Mouse (Mus musculus) myocyte (in vitro differentiated cells): ENCODE data around the gene Tesmin. TPM values are rescaled to one million over a fixed set of nuclear protein-coding genes. Genes with fewer than 3 reads are reported as not detected.

Experiments used
- H3K27me3 ChIP-seq: one replicate; pipeline ENCODE4 v1.6.1; 2011; ENCODE audit not compliant: control insufficient read depth, insufficient read depth, insufficient read length
- H3K36me3 ChIP-seq: one replicate; pipeline ENCODE4 v1.6.1; 2011; ENCODE audit not compliant: control insufficient read depth, insufficient read depth
- H3K4me2 ChIP-seq: one replicate; pipeline ENCODE4 v1.6.1; 2011; ENCODE audit warnings: low read depth, control low read depth
- H3K4me3 ChIP-seq: one replicate; pipeline ENCODE4 v1.5.1; 2011; ENCODE audit warnings: mild to moderate bottlenecking, control low read depth, moderate library complexity
- H3K79me2 ChIP-seq: one replicate; pipeline ENCODE4 v1.6.1; 2011; ENCODE audit not compliant: control insufficient read depth, insufficient read depth
- H3ac ChIP-seq: one replicate; pipeline ENCODE4 v1.6.1; 2011; ENCODE audit not compliant: control insufficient read depth, insufficient read length
- CEBPB ChIP-seq: IDR thresholded peaks from 2 replicates; pipeline ENCODE4 v1.6.1; 2011; ENCODE audit warnings: mild to moderate bottlenecking, moderate library complexity; ENCODE audit not compliant: poor library complexity, insufficient read depth, severe bottlenecking
- E2F4 ChIP-seq: IDR thresholded peaks from one replicate; pipeline ENCODE4 v1.6.1; 2011; ENCODE audit warnings: mild to moderate bottlenecking, control low read depth, moderate library complexity; ENCODE audit not compliant: insufficient read depth
- MAX ChIP-seq: IDR thresholded peaks from one replicate; pipeline ENCODE4 v1.6.1; 2011; ENCODE audit warnings: low read depth, mild to moderate bottlenecking, control low read depth
- MYOD1 ChIP-seq, 3 experiments: IDR thresholded peaks; one replicate each; pipeline ENCODE4 v1.6.1; 2011; ENCODE audit warnings: control low read depth in 2 of 3, low read depth in 2 of 3, mild to moderate bottlenecking in 2 of 3, moderate library complexity in 1 of 3; ENCODE audit not compliant: insufficient read length in 2 of 3, control insufficient read depth in 1 of 3
- MYOG ChIP-seq, 3 experiments: IDR thresholded peaks; one replicate each; pipeline ENCODE4 v1.6.1; 2011; ENCODE audit warnings: control low read depth in 2 of 3, low read depth in 2 of 3, mild to moderate bottlenecking in 2 of 3; ENCODE audit not compliant: insufficient read length in 2 of 3, control insufficient read depth in 1 of 3, insufficient read depth in 1 of 3
- POLR2A ChIP-seq: IDR thresholded peaks from one replicate; pipeline ENCODE4 v1.6.1; 2011; ENCODE audit warnings: low read depth, mild to moderate bottlenecking, control low read depth, moderate library complexity; ENCODE audit not compliant: insufficient read length
- POLR2AphosphoS2 ChIP-seq: IDR thresholded peaks from one replicate; pipeline ENCODE4 v1.6.1; 2011; ENCODE audit warnings: low read depth, control low read depth; ENCODE audit not compliant: insufficient read length
- REST ChIP-seq: IDR thresholded peaks from one replicate; pipeline ENCODE4 v1.6.1; 2011; ENCODE audit warnings: mild to moderate bottlenecking, control low read depth, moderate library complexity; ENCODE audit not compliant: insufficient read depth, insufficient read length
- SRF ChIP-seq: IDR thresholded peaks from one replicate; pipeline ENCODE4 v1.6.1; 2011; ENCODE audit warnings: low read depth; ENCODE audit not compliant: control insufficient read depth, insufficient read length
- TCF12 ChIP-seq: IDR thresholded peaks from one replicate; pipeline ENCODE4 v1.6.1; 2011; ENCODE audit warnings: mild to moderate bottlenecking, control low read depth; ENCODE audit not compliant: poor library complexity, insufficient read depth, severe bottlenecking
- TCF3 ChIP-seq: IDR thresholded peaks from one replicate; pipeline ENCODE4 v1.6.1; 2011; ENCODE audit warnings: low read depth, control low read depth; ENCODE audit not compliant: insufficient read length
- USF1 ChIP-seq: IDR thresholded peaks from one replicate; pipeline ENCODE4 v1.6.1; 2011; ENCODE audit warnings: low read depth, mild to moderate bottlenecking, control low read depth, moderate library complexity
- polyA plus RNA-seq: library from polyadenylated mRNA; unstranded; fragments of >200 nt; fragmentation: generic; extraction: Trizol; gene quantifications from one replicate; pipeline ENCODE4 v1.2.1, GENCODE M21; 2012; ENCODE audit warnings: missing spikeins

The Tesmin gene
- polyA plus RNA-seq, 1 experiment, result 0.19 TPM

DNA sequence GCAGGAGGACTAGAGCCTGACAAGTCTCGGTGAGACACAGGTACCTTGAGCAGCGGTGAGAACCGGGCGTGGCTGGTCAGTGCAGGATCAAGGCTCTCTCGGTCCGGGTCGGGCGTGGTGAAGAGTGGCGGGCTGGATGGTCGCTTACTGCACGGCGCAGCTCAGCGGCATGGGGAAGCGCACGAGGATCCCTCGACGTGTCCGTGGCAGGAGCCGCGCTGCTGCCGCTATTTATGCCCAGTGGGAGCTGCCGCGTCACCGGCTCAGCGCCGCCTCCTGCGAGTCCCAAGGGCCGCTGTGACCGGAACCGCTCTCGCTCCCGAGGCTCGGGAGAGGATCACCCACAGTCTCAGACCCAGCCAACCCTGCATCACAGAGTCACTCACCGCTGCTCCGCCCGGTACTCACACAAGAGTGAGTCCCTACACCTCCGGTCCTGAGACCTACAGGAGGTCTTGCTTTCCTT lies 25.6 kb downstream of the Tesmin start, which contains the start of gene Gal:
Gene Gal, minus strand, starts transcription at position 277 of the 466 bp plus-strand sequence.
- Histone ChIP-seq H3K27me3 (no peaks in the 10 kb centered on the region), H3K4me3 (no peak within 1 kb of the TSS)

DNA sequence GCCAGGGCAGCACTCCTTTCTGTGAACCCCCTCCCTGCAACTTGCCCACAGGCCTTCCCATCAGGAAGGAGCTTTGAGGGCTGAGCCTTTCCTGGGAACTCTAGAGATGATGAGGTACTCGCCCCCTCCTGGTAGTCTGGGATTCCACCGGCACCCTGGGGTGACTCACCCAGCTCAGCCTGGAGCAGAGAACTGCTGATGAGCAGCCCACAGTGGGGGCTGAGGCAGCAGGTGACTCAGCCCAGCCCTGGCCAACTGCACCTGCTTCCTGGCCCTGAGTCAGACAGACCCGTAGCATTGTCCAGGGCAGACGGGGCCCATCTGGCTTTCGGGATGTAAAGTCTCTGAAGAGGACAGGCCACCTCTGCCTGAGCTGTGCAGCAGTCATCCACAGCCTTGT lies 30.6 kb downstream of the Tesmin start:
- no peak for TF ChIP-seq USF1
- peak in 2 of 3 experiments; percentile 82 to 92 for TF ChIP-seq MYOG (IDR thresholded peaks at IDR 0.05; ENCODE audit: control insufficient read depth in 1 of 3, insufficient read depth in 1 of 3, insufficient read length in 2 of 3, low read depth in 2 of 3)
- TF ChIP-seq TCF3, result peak; percentile 68
- peak in 2 of 3 experiments; percentile 92 to 96 for TF ChIP-seq MYOD1 (IDR thresholded peaks at IDR 0.05; ENCODE audit: control insufficient read depth in 1 of 3, insufficient read length in 2 of 3, low read depth in 2 of 3)
- TF ChIP-seq TCF12, result no peak
- H3K4me3 ChIP-seq, result no peak overlapping the region
- H3K27me3 ChIP-seq, result no peaks in the 10 kb centered on the region
- H3K36me3 ChIP-seq, result no peaks in the 10 kb centered on the region
- no peak overlapping the region for H3ac ChIP-seq
- no peaks in the 10 kb centered on the region for H3K79me2 ChIP-seq
- no peak overlapping the region for H3K4me2 ChIP-seq

More for the DNA sequence above, 25.6 kb downstream of the Tesmin start, which contains the start of gene Gal:
- Histone ChIP-seq H3K36me3 (no peaks in the 10 kb centered on the region), H3K79me2 (no peaks in the 10 kb centered on the region), H3K4me2 (no peak within 1 kb of the TSS), H3ac (no peak within 1 kb of the TSS)
- TF ChIP-seq MYOG (IDR thresholded peaks at IDR 0.05; ENCODE audit: control insufficient read depth in 1 of 3, insufficient read depth in 1 of 3, insufficient read length in 2 of 3, low read depth in 2 of 3) (no peak), TCF12 (no peak), POLR2A (no peak), MYOD1 (IDR thresholded peaks at IDR 0.05; ENCODE audit: control insufficient read depth in 1 of 3, insufficient read length in 2 of 3, low read depth in 2 of 3) (no peak), CEBPB (no peak), MAX (no peak), USF1 (no peak), E2F4 (no peak), REST (no peak), POLR2AphosphoS2 (no peak), SRF (no peak)

DNA sequence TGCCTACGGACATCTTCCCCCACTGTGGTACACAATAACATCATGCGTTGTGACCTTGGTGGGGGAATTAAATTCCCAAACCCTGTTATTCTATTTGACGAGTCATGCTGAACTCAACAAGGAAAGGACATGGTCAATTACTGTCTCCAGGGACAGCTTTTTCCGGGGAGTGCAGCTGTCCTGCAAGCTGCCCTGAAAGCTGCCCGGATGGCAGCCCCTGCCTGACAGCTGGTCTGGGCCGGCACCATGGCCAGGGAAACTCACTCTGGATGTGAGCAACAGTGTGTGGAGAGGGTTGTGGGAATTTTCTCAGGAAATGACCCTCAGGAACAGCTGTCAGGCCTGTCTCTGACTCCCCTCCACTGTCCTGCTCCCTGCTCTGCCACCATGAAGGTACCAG lies 33.8 kb downstream of the Tesmin start:
- H3K36me3 ChIP-seq, result no peaks in the 10 kb centered on the region
- no peak overlapping the region for H3K4me2 ChIP-seq
- H3K79me2 ChIP-seq, result no peaks in the 10 kb centered on the region
- TF ChIP-seq MYOG (IDR thresholded peaks at IDR 0.05; ENCODE audit: control insufficient read depth in 1 of 3, insufficient read depth in 1 of 3, insufficient read length in 2 of 3, low read depth in 2 of 3) (peak; percentile 89 to 99 (median 97)), TCF3 (peak; percentile 94), MYOD1 (IDR thresholded peaks at IDR 0.05; ENCODE audit: control insufficient read depth in 1 of 3, insufficient read length in 2 of 3, low read depth in 2 of 3) (peak; percentile 0 to 98 (median 91)), TCF12 (peak; percentile 94), CEBPB (no peak)
- no peaks in the 10 kb centered on the region for H3K27me3 ChIP-seq
- no peak overlapping the region for H3K4me3 ChIP-seq
- H3ac ChIP-seq, result no peak overlapping the region

DNA sequence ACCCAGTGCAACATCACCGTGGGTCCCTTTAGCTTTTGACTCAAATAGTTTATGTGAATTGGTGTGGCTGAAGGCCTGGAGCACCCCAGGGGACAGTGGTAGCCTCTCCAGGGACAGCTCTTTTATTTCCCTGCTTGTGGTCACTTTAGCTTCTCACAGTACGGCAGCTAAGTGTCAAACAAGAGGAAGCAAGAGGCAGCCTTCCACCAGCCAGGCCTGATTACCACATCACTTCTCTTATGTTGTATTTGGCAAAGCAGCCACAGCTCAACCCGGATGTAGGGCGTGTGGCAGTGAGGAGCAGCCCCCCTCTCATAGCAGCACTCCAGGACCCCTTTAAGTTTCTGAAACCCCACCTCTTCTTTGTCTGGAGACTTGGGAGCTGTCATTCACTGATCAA lies 34.3 kb downstream of the Tesmin start:
- Histone ChIP-seq H3K27me3 (no peaks in the 10 kb centered on the region), H3ac (no peak overlapping the region), H3K4me3 (no peak overlapping the region), H3K4me2 (no peak overlapping the region), H3K36me3 (no peaks in the 10 kb centered on the region), H3K79me2 (no peaks in the 10 kb centered on the region)
- TF ChIP-seq REST (no peak), TCF12 (no peak), SRF (no peak), MYOG (IDR thresholded peaks at IDR 0.05; ENCODE audit: control insufficient read depth in 1 of 3, insufficient read depth in 1 of 3, insufficient read length in 2 of 3, low read depth in 2 of 3) (no peak), POLR2AphosphoS2 (no peak), MAX (no peak), TCF3 (no peak), CEBPB (no peak), E2F4 (no peak), POLR2A (no peak)

DNA sequence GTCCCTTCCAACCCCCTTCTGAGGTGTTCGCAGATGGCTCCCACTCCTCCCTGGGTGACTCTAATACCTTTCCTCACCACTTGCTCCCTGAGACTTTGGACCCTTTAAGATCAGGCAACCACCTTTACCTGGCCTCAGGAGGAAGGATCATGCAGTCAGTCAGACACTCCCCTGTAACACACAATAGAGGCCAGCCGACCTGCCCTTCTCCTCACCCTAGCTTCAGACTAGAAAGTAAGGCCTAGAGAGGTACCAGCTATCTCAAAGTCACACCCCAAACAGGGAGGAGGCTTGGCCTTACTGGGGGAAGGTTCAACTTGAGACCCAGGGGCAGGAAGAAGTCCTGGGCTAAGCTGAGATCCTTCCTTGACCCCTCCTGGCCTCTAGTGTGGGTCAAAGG lies 35.6 kb downstream of the Tesmin start:
- Histone ChIP-seq H3K36me3 (no peaks in the 10 kb centered on the region), H3K4me3 (no peak overlapping the region), H3K79me2 (no peaks in the 10 kb centered on the region), H3K4me2 (no peak overlapping the region), H3K27me3 (no peaks in the 10 kb centered on the region), H3ac (no peak overlapping the region)
- TF ChIP-seq MAX, result no peak
- no peak for TF ChIP-seq POLR2AphosphoS2
- no peak for TF ChIP-seq POLR2A
- no peak for TF ChIP-seq CEBPB
- no peak for TF ChIP-seq TCF3
- no peak for TF ChIP-seq E2F4
- TF ChIP-seq REST, result no peak
- no peak for TF ChIP-seq MYOD1 (IDR thresholded peaks at IDR 0.05; ENCODE audit: control insufficient read depth in 1 of 3, insufficient read length in 2 of 3, low read depth in 2 of 3)
- no peak for TF ChIP-seq MYOG (IDR thresholded peaks at IDR 0.05; ENCODE audit: control insufficient read depth in 1 of 3, insufficient read depth in 1 of 3, insufficient read length in 2 of 3, low read depth in 2 of 3)
- TF ChIP-seq USF1, result no peak
- no peak for TF ChIP-seq TCF12
- TF ChIP-seq SRF, result no peak
